Comparison of ENCODE assay signal across 8 mouse cellular contexts in the genomic region with DNA sequence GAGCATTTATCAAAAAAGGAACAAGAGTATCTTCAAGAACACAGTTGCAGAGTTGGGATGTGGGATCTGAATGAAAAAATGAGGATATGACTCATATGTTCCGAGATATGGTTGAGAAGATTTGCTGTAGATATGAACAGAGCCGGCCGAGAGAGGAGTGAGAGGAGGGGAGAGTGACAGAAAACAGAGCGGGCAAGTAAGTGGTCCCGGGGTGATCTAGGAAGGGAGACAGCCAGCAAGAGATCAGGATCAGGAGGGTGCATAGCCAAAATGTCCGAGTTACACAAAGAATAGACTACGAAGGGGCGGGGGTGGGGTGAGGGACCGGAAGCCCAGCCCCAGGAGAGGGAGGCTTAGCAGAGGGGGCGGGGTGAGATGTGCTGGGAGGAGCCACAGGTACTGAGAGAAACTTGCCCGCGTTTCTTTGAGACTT.
A peak's percentile ranks its signal among the peaks of the same experiment; 100 is the strongest.
DNase-seq lines count a peak whose midpoint lies in the region; TF ChIP-seq lines count a peak whose summit lies in the region.

No protein-coding gene starts in this region.

- no peaks in the 10 kb centered on the region for H3K36me3 ChIP-seq in midbrain, embryonic 10.5 days

- no peak overlapping the region for H3K4me3 ChIP-seq in embryonic fibroblast, embryonic 13.5 days (ENCODE audit: insufficient read depth, low read length)
- H3K4me3 ChIP-seq in midbrain, embryonic 10.5 days: peak overlapping the region; percentile 36
- no peak overlapping the region for H3K4me3 ChIP-seq in layer of hippocampus, adult 2 months

- 41% methylated on average over 12 of the region's 12 CpGs for WGBS in midbrain, embryonic 10.5 days

- peak; percentile 12 for DNase-seq in heart, adult 18-20 months
- no peak for DNase-seq in heart, adult 9 months (ENCODE audit: low spot score in 2 of 2)
- DNase-seq in MN1 (ENCODE audit: low spot score): peak; percentile 76
- peak; percentile 25 to 38 for DNase-seq in kidney, postnatal 4 days
- peak; percentile 24 for DNase-seq in midbrain, embryonic 10.5 days (ENCODE audit: low spot score)
- peak; percentile 44 for DNase-seq in thymus, postnatal 25 days
- DNase-seq in layer of hippocampus, adult 2 months (ENCODE audit: low spot score in 2 of 2): no peak

- no peaks in the 10 kb centered on the region for H3K27me3 ChIP-seq in midbrain, embryonic 10.5 days (ENCODE audit: low read depth, poor library complexity, severe bottlenecking)

- no peaks in the 10 kb centered on the region for H3K9me3 ChIP-seq in midbrain, embryonic 10.5 days (replicated peaks)

- H3K27ac ChIP-seq in embryonic fibroblast, embryonic 13.5 days (ENCODE audit: insufficient read depth, low read length): peak overlapping the region; percentile 47; the same call in 1 of the 2 replicates
- H3K27ac ChIP-seq in midbrain, embryonic 10.5 days (replicated peaks): peak overlapping the region; percentile 13; the same call in 1 of the 2 replicates
- H3K27ac ChIP-seq in layer of hippocampus, adult 2 months: no peak overlapping the region

- TF ChIP-seq POLR2A in embryonic fibroblast, embryonic 13.5 days (IDR thresholded peaks at IDR 0.05; ENCODE audit: low read depth, low read length): no peak

- TF ChIP-seq CTCF in embryonic fibroblast, embryonic 13.5 days (IDR thresholded peaks at IDR 0.05; ENCODE audit: borderline replicate concordance, insufficient read depth, low read length): no peak
- TF ChIP-seq CTCF in layer of hippocampus, adult 2 months (conservative IDR thresholded peaks at IDR 0.05): no peak

- peaks cover 3% of the 10 kb centered on the region for H3K4me1 ChIP-seq in embryonic fibroblast, embryonic 13.5 days (ENCODE audit: control insufficient read depth, insufficient read depth, low read length)
- H3K4me1 ChIP-seq in midbrain, embryonic 10.5 days: peaks cover 5% of the 10 kb centered on the region

Comparison
In these comparisons a context has a peak if more than half of its experiments do, and no peak if none do; other contexts are left out.
1. DNase-seq: peak in heart, adult 18-20 months (2 of 2), MN1 (single experiment), kidney, postnatal 4 days (2 of 2), midbrain, embryonic 10.5 days (single experiment) and thymus, postnatal 25 days (single experiment); none in heart, adult 9 months (0 of 2) and layer of hippocampus, adult 2 months (0 of 2).